Mouse (Mus musculus) right cerebral cortex, adult 2 months (tissue): ENCODE data around the gene Dcun1d2.

Source experiments
- DNase-seq, 2 experiments: peaks; one replicate each; pipeline ENCODE4 v3.0.0; 2021 to 2022; ENCODE audit warnings: low spot score in 2 of 2

Dcun1d2 gene

GRCm38 (mm10) chr8:13254019-13254418, 33.9 kb downstream of the Dcun1d2 start, which contains the start of gene Adprhl1:
Adprhl1 (minus strand) TSS chr8:13254162.
- peak; percentile 79 to 81 for DNase-seq

- DNase-seq: no peak
These were observed 34.5 kb downstream of the Dcun1d2 start for GRCm38 (mm10) chr8:13253413-13253812.

- DNase-seq: no peak
These were observed 35.1 kb downstream of the Dcun1d2 start for GRCm38 (mm10) chr8:13252837-13253236.

- DNase-seq: no peak
These were observed 43.5 kb downstream of the Dcun1d2 start for GRCm38 (mm10) chr8:13244343-13244880.

GRCm38 (mm10) chr8:13242985-13243870, 44.7 kb downstream of the Dcun1d2 start:
- no peak for DNase-seq

DNA sequence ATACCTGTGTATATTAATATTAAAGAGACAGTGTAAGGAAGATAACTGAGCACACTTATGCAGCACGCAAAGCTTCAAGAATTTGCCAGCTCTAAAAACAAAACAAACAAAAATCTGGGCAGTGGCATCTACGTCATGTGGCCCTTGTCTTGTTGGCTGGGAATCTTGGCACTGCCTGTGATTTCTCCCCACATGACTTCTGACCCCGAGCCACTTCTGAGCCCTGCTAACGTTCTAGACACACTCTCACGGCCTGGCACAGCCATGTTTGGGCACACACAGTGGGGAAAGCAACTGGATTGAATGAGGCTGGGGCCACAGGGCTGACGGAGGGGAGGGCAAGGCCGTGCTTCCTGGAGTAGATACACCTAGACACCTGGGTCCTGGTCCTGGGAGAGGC, 47.2 kb downstream of the Dcun1d2 start:
- no peak for DNase-seq

DNA sequence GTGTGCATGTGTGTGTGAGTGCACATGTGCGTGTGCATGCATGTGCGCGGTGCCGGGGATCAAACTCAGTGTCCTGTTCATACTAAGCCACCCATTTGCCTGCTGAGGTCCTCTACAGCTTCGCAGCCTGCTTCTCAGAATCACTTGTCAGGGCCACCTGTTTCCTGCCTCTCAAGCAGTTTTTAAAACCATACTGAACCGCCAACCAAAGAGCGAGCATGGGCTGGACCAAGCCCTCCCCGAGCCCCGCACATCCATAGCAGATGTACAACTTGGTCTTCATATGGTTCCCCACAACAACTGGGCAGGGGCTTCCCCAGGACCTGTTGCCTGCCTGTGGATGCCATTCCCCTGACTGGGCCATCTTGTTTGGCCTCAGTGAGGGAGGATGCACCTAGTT, 47.9 kb downstream of the Dcun1d2 start:
- no peak for DNase-seq

GRCm38 (mm10) chr8:13234803-13235202, 53.1 kb downstream of the Dcun1d2 start:
- DNase-seq: no peak

- DNase-seq: no peak
These were observed 57.5 kb downstream of the Dcun1d2 start for GRCm38 (mm10) chr8:13230471-13230870.

DNA sequence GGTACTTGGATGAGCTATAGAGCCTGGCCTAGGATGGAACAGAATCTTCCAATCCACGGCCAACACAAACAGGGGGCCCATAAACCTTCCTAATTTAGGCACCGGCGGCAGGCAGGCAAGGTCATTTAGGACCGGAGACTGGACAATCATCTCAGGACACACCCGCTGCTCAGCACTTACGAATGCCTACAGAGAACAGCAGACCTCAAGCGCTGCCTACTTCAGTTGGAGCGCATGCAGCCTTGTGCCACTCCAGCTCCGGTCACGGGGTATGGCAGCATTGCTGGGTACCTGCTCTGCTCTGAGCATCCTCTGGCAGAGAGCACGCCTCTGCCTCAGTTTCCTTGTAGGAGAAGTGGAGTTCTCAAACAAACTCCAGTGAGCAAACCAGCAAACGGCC, 58.1 kb downstream of the Dcun1d2 start:
- no peak for DNase-seq

DNA sequence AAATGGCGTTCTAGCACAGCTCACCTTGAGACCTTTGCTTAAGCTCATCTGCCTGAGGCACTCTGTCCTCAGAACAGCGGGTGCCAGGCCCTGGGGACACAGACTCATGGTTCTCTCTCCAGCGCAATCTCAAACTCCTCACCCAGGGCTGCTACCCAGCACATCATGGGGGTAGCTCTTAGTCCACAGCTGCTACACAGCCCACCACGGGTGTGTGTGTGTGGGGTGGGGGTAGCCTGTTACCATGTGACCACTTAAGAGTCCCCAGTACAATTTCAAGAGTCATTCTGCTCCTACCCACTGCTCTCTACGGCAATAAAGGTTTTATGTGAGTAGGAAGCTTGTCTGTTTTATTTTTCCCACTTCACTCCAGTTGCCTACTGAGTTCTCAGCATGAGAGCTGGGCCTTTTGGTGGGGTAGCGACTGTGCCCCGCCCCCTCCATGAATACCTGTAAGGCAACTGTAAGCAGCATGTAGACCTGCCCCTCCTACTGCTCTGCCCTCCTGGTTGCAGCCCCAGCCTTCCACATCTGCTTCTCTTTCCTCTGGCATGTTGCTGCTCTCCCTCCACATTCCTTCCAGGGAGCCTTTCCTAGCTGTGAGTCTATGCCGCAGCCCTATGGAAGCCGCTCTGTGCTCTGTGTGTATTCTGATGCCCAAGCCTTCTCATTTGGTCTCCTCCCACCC, 58.9 kb downstream of the Dcun1d2 start:
- DNase-seq: no peak

DNA sequence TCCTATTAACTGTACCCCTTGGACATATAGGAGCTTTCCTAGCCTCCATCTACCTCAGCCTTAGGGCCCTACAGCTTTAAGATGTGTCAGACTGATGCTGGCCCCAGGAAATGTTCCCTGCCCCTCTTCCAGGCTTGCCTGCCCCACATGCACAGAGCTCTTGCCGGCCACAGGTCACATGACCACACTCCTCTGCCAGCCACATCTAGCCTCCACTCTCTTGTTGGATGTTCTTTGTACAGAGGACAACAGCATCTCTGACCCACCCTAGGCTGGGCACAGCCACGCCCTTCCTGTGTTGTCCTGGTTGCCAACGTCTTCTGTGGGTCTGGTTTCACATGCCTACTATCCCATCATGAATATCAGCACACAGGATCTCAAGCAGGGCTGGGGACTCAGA, 60.7 kb downstream of the Dcun1d2 start:
- no peak for DNase-seq

GRCm38 (mm10) chr8:13226288-13226687, 61.6 kb downstream of the Dcun1d2 start:
- DNase-seq: peak in 1 of 2 experiments; percentile 14

DNA sequence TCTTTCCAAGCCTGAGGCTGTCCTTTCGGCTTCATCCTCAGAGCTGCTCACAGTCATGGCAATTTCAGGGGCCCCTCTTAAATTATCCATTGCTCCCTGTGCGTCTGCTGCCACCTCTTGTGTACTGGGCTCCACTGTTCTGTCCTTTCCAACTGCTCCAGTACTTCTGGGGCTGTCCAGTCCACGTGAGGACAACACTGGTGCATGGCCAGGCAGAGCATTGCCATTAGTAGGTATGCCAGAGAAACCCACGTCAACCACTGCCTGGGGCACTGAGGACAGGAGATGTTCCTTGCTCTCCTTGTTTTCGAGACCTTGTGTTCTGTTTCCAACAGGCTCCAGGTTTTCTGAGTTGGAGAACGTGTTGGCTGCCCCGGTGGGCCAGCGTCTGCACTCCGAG, 63.5 kb downstream of the Dcun1d2 start:
- DNase-seq: no peak

DNA sequence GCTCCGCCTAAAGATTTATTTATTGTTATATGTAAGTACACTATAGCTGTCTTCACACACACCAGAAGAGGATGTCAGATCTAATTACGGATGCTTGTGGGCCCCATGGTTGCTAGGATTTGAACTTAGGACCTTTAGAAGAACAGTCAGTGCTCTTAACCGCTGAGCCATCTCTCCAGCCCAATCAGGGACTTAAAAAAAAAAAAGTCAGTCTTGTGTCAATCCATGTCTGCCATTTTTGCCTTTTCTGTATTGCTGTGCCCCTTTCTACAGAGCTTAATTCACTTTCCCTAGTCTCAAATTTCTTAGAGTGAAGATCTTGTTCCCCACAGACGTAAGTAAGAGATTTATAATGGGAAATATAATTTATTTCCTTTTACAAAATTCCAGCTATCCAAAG, 69.5 kb downstream of the Dcun1d2 start:
- DNase-seq: no peak

DNA sequence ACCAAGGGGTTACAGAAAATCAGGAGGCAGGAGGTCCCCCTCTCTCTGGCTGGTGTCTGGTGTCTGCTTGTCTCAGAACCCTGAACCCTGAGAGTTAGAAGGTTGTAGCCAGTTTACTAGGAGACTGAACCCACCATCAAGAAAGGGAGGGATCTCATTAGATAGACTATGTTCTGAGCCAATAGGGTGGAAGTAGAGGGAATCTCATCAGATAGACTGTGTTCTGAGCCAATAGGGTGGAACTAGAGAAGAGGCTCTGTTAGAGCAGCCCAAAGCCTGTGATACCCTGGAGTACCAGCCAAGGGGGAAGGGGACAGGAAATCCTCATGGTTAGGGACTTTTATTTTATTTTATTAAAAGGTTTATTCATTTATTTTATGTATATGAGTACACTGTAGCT, 69.9 kb downstream of the Dcun1d2 start:
- no peak for DNase-seq

DNA sequence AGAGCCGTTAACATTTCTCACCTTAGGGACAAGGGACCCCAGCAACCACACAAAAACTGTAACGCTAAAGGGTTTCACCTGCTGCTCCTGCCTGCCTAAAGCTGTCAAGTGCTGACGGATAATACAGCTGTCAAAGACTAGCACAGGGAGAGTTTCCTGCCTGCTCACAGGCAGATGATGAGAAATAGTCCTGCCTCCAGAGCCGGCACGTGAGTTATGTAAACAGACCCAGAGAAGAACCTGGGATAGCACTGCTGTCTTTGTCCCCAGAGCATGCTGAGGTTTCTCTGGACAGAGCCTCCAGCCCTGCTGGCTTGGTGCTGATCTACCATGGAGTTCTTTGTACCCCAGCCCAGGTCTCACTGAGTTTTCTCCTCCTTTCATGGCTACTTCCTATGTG, 70.8 kb downstream of the Dcun1d2 start:
- no peak for DNase-seq

DNA sequence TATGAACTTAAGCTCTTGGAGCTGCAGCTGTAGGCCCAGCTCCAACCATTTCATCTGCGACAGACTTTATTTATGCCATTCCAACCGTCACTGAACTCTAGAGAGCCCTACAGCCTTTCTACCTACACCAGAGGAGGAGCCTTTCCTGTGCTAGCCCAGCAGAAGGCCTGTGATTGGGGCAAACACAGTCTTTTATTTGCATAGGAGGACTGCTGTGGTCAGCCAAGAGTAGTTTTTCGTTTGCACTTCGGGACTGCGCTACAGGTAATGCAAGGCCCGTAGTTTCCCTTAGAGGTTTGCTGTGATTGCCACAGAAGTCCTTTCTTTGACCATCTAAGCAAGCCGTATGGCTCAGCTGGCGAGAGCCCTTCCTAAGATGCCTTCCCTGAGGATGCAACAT, 71.5 kb downstream of the Dcun1d2 start:
- DNase-seq: no peak

GRCm38 (mm10) chr8:13213479-13214268, 74.3 kb downstream of the Dcun1d2 start:
- DNase-seq: peak; percentile 82 to 91

DNA sequence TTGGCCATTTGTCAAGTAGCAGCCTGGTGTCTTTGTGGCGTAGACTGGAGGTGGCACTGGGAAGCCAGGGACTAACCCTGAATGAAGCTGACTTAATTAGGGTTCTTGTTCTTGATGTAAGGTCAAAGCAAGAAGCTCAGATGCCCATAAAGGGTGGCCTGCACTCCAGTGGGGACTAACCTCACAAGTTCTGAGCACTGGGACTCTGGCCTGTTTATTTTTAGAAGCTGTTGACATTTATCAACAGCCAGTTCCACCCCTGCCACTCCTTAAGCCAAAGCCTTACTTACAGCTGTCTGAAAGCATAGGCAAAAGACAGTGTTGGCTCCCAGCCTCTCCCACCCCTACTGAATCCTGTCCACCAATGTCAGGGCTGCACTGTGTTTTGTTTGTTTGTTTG, 78.2 kb downstream of the Dcun1d2 start:
- DNase-seq: no peak

GRCm38 (mm10) chr8:13208627-13209355, 79.1 kb downstream of the Dcun1d2 start:
- no peak for DNase-seq
